ENCODE assay signal across 11 mouse cellular contexts in genomic region chr10:88603256-88603655, GRCm38 (mm10). TPM values are rescaled to one million over a fixed set of nuclear protein-coding genes. Genes with fewer than 3 reads are reported as not detected.
A peak's percentile ranks its signal among the peaks of the same experiment; 100 is the strongest.
DNase-seq lines count a peak whose midpoint lies in the region; ATAC-seq lines count a peak whose summit lies in the region.
"Had no signal": no experiment of that assay in that cellular context is flagged by ENCODE, and none has a peak within 500 bp of the region (broad histone marks: within the 10 kb centered on the region; RNA-seq: fewer than 3 reads in every experiment).

No protein-coding gene starts in this region.

- no peak overlapping the region for H3K27ac ChIP-seq in hindbrain, embryonic 12.5 days

- H3K9me3 ChIP-seq in hindbrain, embryonic 12.5 days (replicated peaks), result no peaks in the 10 kb centered on the region

- no peaks in the 10 kb centered on the region for H3K36me3 ChIP-seq in hindbrain, embryonic 12.5 days

- H3K4me1 ChIP-seq in hindbrain, embryonic 12.5 days, result peaks cover 7% of the 10 kb centered on the region; the same call in 1 of the 2 replicates

- DNase-seq in retina, postnatal 1 day, result peak; percentile 41
- DNase-seq in retina, embryonic 14.5 days (ENCODE audit: low spot score), result no peak
- peak; percentile 28 for DNase-seq in mesoderm, embryonic 11.5 days (ENCODE audit: low read depth, low spot score)
- no peak for DNase-seq in layer of hippocampus, adult 9-11 months
- no peak for DNase-seq in kidney, postnatal 14 days
- DNase-seq in cerebellum, adult 9-10 months, result no peak
- DNase-seq: cerebellum, adult 11 months; gastrocnemius, postnatal 25 days; kidney, adult 18-20 months; liver, postnatal 0 days had no signal

- no peak overlapping the region for H3K4me3 ChIP-seq in hindbrain, embryonic 12.5 days

- WGBS in hindbrain, embryonic 12.5 days, result 12% methylated on average over 5 of the region's 5 CpGs

- peak overlapping the region; percentile 4; the same call in 1 of the 2 replicates for H3K4me2 ChIP-seq in hindbrain, embryonic 12.5 days (replicated peaks)

- peak; percentile 69; the same call in 1 of the 2 replicates for ATAC-seq in hindbrain, embryonic 12.5 days (ENCODE audit: low FRiP score)
- ATAC-seq: liver, postnatal 0 days had no signal

- H3K27me3 ChIP-seq in hindbrain, embryonic 12.5 days, result no peaks in the 10 kb centered on the region

- H3K9ac ChIP-seq in hindbrain, embryonic 12.5 days, result no peak overlapping the region
- H3K9ac ChIP-seq: liver, postnatal 0 days had no signal

RNA-seq across cellular contexts. Expression of gene Mybpc1, which starts 1.7 kb away (rescaled TPM):
- 12.1 and 16.9 TPM in 2 replicates for polyA plus RNA-seq in hindbrain, embryonic 12.5 days (2016; fragmentation: Nextera tagmentation; extraction: Ambion mirVana)

Comparison
In these comparisons a context has a peak if more than half of its experiments do, and no peak if none do; other contexts are left out.
1. DNase-seq: peak in retina, postnatal 1 day (single experiment) and mesoderm, embryonic 11.5 days (single experiment); none in retina, embryonic 14.5 days (single experiment), layer of hippocampus, adult 9-11 months (single experiment), kidney, postnatal 14 days (single experiment) and cerebellum, adult 9-10 months (single experiment).